Mouse (Mus musculus) forebrain, embryonic 10.5 days (tissue): ENCODE data around the gene Rbbp8nl. TPM values are rescaled to one million over a fixed set of nuclear protein-coding genes. Genes with fewer than 3 reads are reported as not detected.

Experiments
- DNase-seq: peaks from one replicate; pipeline ENCODE4 v3.0.0-alpha.2; 2017; ENCODE audit warnings: low spot score; ENCODE audit errors: extremely low spot score
- H3K27ac ChIP-seq: fragments of 300-500 bp; sonication (generic); 2 replicates; pipeline ENCODE4 v1.5.1; 2016; ENCODE audit warnings: mild to moderate bottlenecking
- H3K27me3 ChIP-seq: fragments of 300-500 bp; sonication (generic); 2 replicates; pipeline ENCODE4 v1.6.1; 2016; ENCODE audit warnings: mild to moderate bottlenecking; ENCODE audit not compliant: poor library complexity, severe bottlenecking
- H3K36me3 ChIP-seq: fragments of 300-500 bp; sonication (generic); replicated peaks from 2 replicates; pipeline ENCODE4 v1.6.1; 2016; ENCODE audit warnings: mild to moderate bottlenecking, moderate library complexity
- H3K4me1 ChIP-seq: fragments of 300-500 bp; sonication (generic); 2 replicates; pipeline ENCODE4 v1.6.1; 2016
- H3K4me3 ChIP-seq: fragments of 300-500 bp; sonication (generic); 2 replicates; pipeline ENCODE4 v1.5.1; 2016; ENCODE audit warnings: mild to moderate bottlenecking, moderate library complexity
- H3K9me3 ChIP-seq: fragments of 300-500 bp; sonication (generic); 2 replicates; pipeline ENCODE4 v1.6.1; 2016; ENCODE audit warnings: mild to moderate bottlenecking, moderate library complexity
- WGBS: fragments of 180-500 bp; shearing (Covaris S2); methylation state at CpG from one replicate; pipeline ENCODE4 v1.1.7; 2016; 5-methylcytosine and 5-hydroxymethylcytosine counted together
- polyA plus RNA-seq: library from polyadenylated mRNA; unstranded; fragments of >200 nt; fragmentation: Nextera tagmentation; extraction: Ambion mirVana; gene quantifications from 2 replicates; pipeline ENCODE4 v1.2.1, GENCODE M21; 2016

Gene Rbbp8nl
- polyA plus RNA-seq, 1 experiment from 2014 or later, result 0.35 TPM

GRCm38 (mm10) chr2:180276385-180276784, 13.3 kb downstream of the Rbbp8nl start:
- DNase-seq, result no peak
- H3K9me3 ChIP-seq, result no peaks in the 10 kb centered on the region
- 55% methylated on average over 4 of the region's 4 CpGs for WGBS
- 0 out of 2 replicates have a peak overlapping the region, but pooled peaks have one; percentile 21 for H3K27ac ChIP-seq
- no peak overlapping the region for H3K4me3 ChIP-seq
- peaks cover 35% of the 10 kb centered on the region for H3K4me1 ChIP-seq
- H3K27me3 ChIP-seq, result peaks cover 27% of the 10 kb centered on the region
- 0 out of 2 replicates have a peak, but pooled peaks cover 2% of the 10 kb centered on the region for H3K36me3 ChIP-seq

GRCm38 (mm10) chr2:180275836-180276235, 13.8 kb downstream of the Rbbp8nl start:
- Histone ChIP-seq H3K36me3 (peaks cover 6% of the 10 kb centered on the region), H3K27me3 (peaks cover 27% of the 10 kb centered on the region), H3K27ac (peak overlapping the region; percentile 21; the same call in 1 of the 2 replicates), H3K4me1 (peaks cover 41% of the 10 kb centered on the region), H3K9me3 (no peaks in the 10 kb centered on the region), H3K4me3 (no peak overlapping the region; the same call in 1 of the 2 replicates)
- WGBS, result under 1% methylated on average over 8 of the region's 8 CpGs
- peak; percentile 86 for DNase-seq

GRCm38 (mm10) chr2:180274523-180274922, 15.2 kb downstream of the Rbbp8nl start:
- H3K36me3 ChIP-seq, result peaks cover 18% of the 10 kb centered on the region
- no peak overlapping the region for H3K27ac ChIP-seq
- peaks cover 47% of the 10 kb centered on the region for H3K4me1 ChIP-seq
- 93% methylated on average over 2 of the region's 2 CpGs for WGBS
- no peak overlapping the region for H3K4me3 ChIP-seq
- DNase-seq, result no peak
- H3K27me3 ChIP-seq, result peaks cover 27% of the 10 kb centered on the region
- H3K9me3 ChIP-seq, result no peaks in the 10 kb centered on the region

GRCm38 (mm10) chr2:180273394-180274244, 16.1 kb downstream of the Rbbp8nl start, which contains the start of gene Cables2:
Gene Cables2, minus strand, starts transcription at chr2:180273496.
- 7% methylated on average over 68 of the region's 68 CpGs for WGBS
- H3K36me3 ChIP-seq, result peaks cover 26% of the 10 kb centered on the region
- peak; percentile 96 for DNase-seq
- H3K9me3 ChIP-seq, result no peaks in the 10 kb centered on the region
- H3K27me3 ChIP-seq, result peaks cover 27% of the 10 kb centered on the region
- peaks cover 47% of the 10 kb centered on the region for H3K4me1 ChIP-seq
- peak within 1 kb of the TSS; percentile 93 for H3K27ac ChIP-seq
- H3K4me3 ChIP-seq, result peak within 1 kb of the TSS; percentile 86

GRCm38 (mm10) chr2:180272884-180273321, 16.8 kb downstream of the Rbbp8nl start:
- peaks cover 33% of the 10 kb centered on the region for H3K36me3 ChIP-seq
- H3K27me3 ChIP-seq, result peaks cover 21% of the 10 kb centered on the region
- no peaks in the 10 kb centered on the region for H3K9me3 ChIP-seq
- peaks cover 47% of the 10 kb centered on the region for H3K4me1 ChIP-seq
- DNase-seq, result peak; percentile 44
- peak overlapping the region; percentile 93 for H3K27ac ChIP-seq
- H3K4me3 ChIP-seq, result peak overlapping the region; percentile 86
- under 1% methylated on average over 36 of the region's 37 CpGs for WGBS

GRCm38 (mm10) chr2:180271804-180272395, 17.8 kb downstream of the Rbbp8nl start:
- Histone ChIP-seq H3K9me3 (no peaks in the 10 kb centered on the region), H3K4me3 (peak overlapping the region; percentile 86), H3K4me1 (peaks cover 47% of the 10 kb centered on the region), H3K36me3 (peaks cover 42% of the 10 kb centered on the region), H3K27ac (no peak overlapping the region), H3K27me3 (peaks cover 19% of the 10 kb centered on the region)
- WGBS, result 73% methylated on average over 5 of the region's 5 CpGs
- DNase-seq, result no peak

GRCm38 (mm10) chr2:180270537-180271255, 19.0 kb downstream of the Rbbp8nl start:
- H3K4me1 ChIP-seq, result peaks cover 36% of the 10 kb centered on the region
- peaks cover 19% of the 10 kb centered on the region for H3K27me3 ChIP-seq
- H3K9me3 ChIP-seq, result no peaks in the 10 kb centered on the region
- DNase-seq, result no peak
- H3K27ac ChIP-seq, result no peak overlapping the region
- no peak overlapping the region for H3K4me3 ChIP-seq
- peaks cover 51% of the 10 kb centered on the region for H3K36me3 ChIP-seq
- WGBS, result 86% methylated on average over 7 of the region's 7 CpGs

GRCm38 (mm10) chr2:180269329-180269728, 20.4 kb downstream of the Rbbp8nl start:
- H3K4me3 ChIP-seq, result no peak overlapping the region
- 89% methylated on average over 10 of the region's 10 CpGs for WGBS
- H3K4me1 ChIP-seq, result peaks cover 36% of the 10 kb centered on the region
- H3K27ac ChIP-seq, result no peak overlapping the region
- H3K27me3 ChIP-seq, result peaks cover 6% of the 10 kb centered on the region
- DNase-seq, result no peak
- H3K9me3 ChIP-seq, result no peaks in the 10 kb centered on the region
- H3K36me3 ChIP-seq, result peaks cover 56% of the 10 kb centered on the region

GRCm38 (mm10) chr2:180267955-180268354, 21.7 kb downstream of the Rbbp8nl start:
- Histone ChIP-seq H3K4me3 (no peak overlapping the region), H3K36me3 (peaks cover 70% of the 10 kb centered on the region), H3K4me1 (peaks cover 28% of the 10 kb centered on the region), H3K27me3 (no peaks in the 10 kb centered on the region), H3K9me3 (no peaks in the 10 kb centered on the region), H3K27ac (no peak overlapping the region; the same call in 1 of the 2 replicates)
- no peak for DNase-seq
- WGBS, result 74% methylated on average over 2 of the region's 2 CpGs

- peaks cover 88% of the 10 kb centered on the region for H3K36me3 ChIP-seq
- H3K4me3 ChIP-seq, result no peak overlapping the region
- no peak overlapping the region for H3K27ac ChIP-seq
- 93% methylated on average over 10 of the region's 10 CpGs for WGBS
- peaks cover 14% of the 10 kb centered on the region for H3K4me1 ChIP-seq
- H3K9me3 ChIP-seq, result no peaks in the 10 kb centered on the region
- no peak for DNase-seq
- H3K27me3 ChIP-seq, result no peaks in the 10 kb centered on the region
These were observed 26.8 kb downstream of the Rbbp8nl start for GRCm38 (mm10) chr2:180262891-180263290.

- 88% methylated on average over 3 of the region's 3 CpGs for WGBS
- H3K4me3 ChIP-seq, result no peak overlapping the region
- no peak overlapping the region for H3K27ac ChIP-seq
- H3K27me3 ChIP-seq, result no peaks in the 10 kb centered on the region
- H3K4me1 ChIP-seq, result peaks cover 15% of the 10 kb centered on the region
- H3K9me3 ChIP-seq, result no peaks in the 10 kb centered on the region
- no peak for DNase-seq
- H3K36me3 ChIP-seq, result peaks cover 88% of the 10 kb centered on the region
These were observed 27.2 kb downstream of the Rbbp8nl start for GRCm38 (mm10) chr2:180262441-180262840.

- H3K4me1 ChIP-seq, result peaks cover 15% of the 10 kb centered on the region
- H3K4me3 ChIP-seq, result no peak overlapping the region
- H3K36me3 ChIP-seq, result peaks cover 83% of the 10 kb centered on the region
- no peaks in the 10 kb centered on the region for H3K27me3 ChIP-seq
- no peaks in the 10 kb centered on the region for H3K9me3 ChIP-seq
- 94% methylated on average over 7 of the region's 7 CpGs for WGBS
- no peak for DNase-seq
- no peak overlapping the region for H3K27ac ChIP-seq
These were observed 27.8 kb downstream of the Rbbp8nl start for GRCm38 (mm10) chr2:180261901-180262300.
